Mouse (Mus musculus) spleen, adult 2 months (tissue): ENCODE measurements at regions not wholly inside any gene's neighbourhood (a gene's known extent, or its start where the extent isn't known, plus 50 kb on each side); places are given as distances from the start of the nearest gene placed in this dataset.

Experiments
- CTCF ChIP-seq: fragments of 200-500 bp; IDR thresholded peaks from 2 replicates; pipeline ENCODE4 v1.5.1; 2011; ENCODE audit warnings: mild to moderate bottlenecking, inconsistent platforms; ENCODE audit not compliant: insufficient read depth, insufficient read length, insufficient replicate concordance; ENCODE audit errors: extremely low read depth
- POLR2A ChIP-seq: fragments of 200-500 bp; IDR thresholded peaks from 2 replicates; pipeline ENCODE4 v1.6.1; 2011; ENCODE audit warnings: low read depth, low read length, inconsistent platforms

DNA sequence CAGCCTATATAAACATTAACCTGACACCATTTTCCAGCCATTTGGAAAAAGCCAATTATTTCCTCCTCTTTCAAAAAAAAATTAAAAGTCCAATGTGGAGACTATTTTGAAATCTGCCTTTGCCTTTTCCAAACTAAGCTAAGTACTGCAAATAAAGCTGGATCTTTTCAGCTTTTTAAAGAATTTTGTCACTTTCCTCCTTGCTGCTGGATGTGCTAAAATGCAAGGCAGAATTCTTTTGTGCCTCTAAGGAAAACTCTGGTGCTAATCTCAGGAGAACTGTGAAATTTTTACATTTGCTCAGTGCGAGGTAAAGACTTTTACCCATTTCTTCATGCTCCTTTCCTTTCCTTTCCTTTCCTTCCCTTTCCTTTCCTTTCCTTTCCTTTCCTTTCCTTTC, 546.7 kb downstream of the 1190002N15Rik start:
- no peak for TF ChIP-seq CTCF
- no peak for TF ChIP-seq POLR2A
